Mouse (Mus musculus) right cerebral cortex, postnatal 36 days (tissue): ENCODE measurements at regions not wholly inside any gene's neighbourhood (a gene's known extent, or its start where the extent isn't known, plus 50 kb on each side); places are given as distances from the start of the nearest gene placed in this dataset.

Experiments
- DNase-seq, 2 experiments: peaks; one replicate each; pipeline ENCODE4 v3.0.0; 2022; ENCODE audit warnings: low spot score in 2 of 2, mixed read lengths in 1 of 2

DNA sequence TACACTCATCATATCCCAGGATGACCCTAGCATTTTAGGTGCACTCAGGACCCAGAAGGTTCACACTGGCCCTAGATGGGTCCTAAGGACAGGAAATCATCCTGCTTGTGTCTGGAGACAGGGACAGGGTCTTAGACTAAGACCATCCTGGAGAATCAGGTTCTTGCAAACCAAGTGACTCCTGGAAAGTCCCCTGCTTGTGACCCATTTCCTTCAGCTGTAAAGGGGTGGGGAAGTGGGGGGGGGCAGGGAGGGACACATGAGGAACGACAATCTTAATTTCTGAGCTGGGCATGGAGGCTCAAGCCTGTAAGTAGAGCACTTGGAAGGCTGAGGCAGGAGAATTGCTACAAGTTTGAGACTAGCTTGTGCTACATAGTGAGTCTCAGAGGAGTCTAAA is 88.2 kb upstream of the Haao start:
- DNase-seq, result no peak

- no peak for DNase-seq
Measured at GRCm38 (mm10) chr17:83935232-83935631, 87.5 kb upstream of the Haao start.

GRCm38 (mm10) chr17:83933743-83934142 is 86.0 kb upstream of the Haao start:
- no peak for DNase-seq

- no peak for DNase-seq
Measured at GRCm38 (mm10) chr17:83930401-83930800, 82.6 kb upstream of the Haao start.

- DNase-seq, result no peak
Measured at GRCm38 (mm10) chr17:83927749-83928387, 80.1 kb upstream of the Haao start.

DNA sequence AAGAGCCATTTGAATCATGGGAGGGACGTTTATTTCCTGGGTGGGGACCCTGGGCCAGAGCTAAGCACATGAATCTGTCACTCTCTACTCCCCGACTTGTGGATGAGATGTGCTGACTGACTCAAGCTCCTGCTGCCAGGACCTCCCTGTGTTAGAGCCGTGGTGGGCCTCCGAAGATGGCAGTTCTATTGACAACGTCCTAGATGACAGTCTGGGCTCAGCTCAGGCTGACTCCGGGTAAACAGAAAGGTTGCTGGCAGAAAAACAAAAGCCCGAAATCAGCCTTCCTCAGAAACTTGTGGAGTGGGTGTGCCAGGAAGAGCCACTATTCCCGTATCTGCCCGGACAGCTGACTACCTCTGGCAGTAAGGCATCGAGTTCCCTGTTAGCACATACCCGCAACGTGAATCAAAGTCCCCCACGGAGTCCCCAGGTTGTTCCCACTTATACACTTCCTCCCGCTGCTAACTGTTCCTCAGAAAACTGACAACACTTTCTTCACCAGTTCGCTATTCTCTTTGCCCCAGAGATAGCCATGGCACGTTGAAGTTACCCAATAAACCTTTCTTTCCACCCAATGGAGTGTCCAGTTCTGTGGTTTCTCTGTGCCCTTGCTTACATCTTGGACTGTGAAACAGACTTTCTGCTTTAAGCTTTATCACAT is 76.6 kb upstream of the Haao start:
- DNase-seq, result no peak

GRCm38 (mm10) chr17:83920894-83921293 is 73.1 kb upstream of the Haao start:
- DNase-seq, result no peak

- no peak for DNase-seq
Measured at GRCm38 (mm10) chr17:83920225-83920624, 72.5 kb upstream of the Haao start.

DNA sequence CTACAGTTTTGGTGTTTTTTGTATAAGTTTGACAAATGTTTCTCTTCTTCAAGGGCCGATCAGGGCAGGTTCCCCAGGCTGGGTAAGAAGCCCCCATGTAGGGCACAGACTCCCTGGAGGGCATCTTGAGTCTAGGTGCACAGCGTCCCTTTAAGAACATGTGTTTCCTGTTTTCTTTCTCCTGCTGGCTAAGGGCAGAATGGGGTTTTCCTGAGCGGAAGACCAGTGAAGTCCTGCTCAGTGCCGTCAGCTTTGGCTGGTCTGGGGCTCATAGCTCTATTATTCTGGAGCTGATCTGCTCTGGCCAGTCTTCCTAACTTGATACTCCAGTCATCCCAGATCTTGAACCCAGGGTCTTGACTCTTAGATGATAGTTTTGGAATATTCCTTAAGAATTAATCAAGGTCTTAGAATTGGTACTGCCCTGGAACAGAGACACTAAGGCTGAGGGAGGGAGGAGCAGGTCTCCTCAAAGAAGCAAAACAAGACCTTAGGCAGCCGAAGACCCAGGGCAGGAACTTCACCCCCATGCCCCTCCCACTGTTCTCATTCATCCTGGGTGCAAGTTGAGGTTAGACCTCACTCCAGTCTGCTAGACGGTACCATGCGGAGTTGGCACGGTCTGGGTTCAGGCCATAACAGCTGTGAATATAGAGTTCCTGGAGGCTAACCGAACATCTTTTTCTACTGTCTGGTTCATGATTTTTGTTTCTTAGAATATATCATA is 70.8 kb upstream of the Haao start:
- DNase-seq, result no peak

DNA sequence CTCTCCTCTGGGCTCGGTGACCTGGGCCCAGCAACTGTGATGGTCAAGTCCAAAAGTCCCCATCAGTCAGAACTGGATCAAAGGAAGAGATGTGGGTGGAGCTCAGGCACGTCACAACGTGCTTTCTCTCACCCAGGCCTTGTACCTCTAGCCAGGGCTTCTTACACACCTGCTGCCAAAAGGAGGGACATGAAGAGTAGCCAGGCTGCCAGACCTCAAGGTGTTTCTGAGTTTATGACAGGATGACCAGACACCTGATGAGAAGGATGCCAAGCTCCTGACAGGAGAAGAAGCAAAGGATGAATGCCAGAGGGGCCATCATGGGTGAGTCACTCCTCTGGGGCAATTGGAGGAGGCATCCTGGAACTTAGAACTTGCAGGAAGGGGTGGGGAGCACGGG is 70.0 kb upstream of the Haao start:
- DNase-seq, result no peak

DNA sequence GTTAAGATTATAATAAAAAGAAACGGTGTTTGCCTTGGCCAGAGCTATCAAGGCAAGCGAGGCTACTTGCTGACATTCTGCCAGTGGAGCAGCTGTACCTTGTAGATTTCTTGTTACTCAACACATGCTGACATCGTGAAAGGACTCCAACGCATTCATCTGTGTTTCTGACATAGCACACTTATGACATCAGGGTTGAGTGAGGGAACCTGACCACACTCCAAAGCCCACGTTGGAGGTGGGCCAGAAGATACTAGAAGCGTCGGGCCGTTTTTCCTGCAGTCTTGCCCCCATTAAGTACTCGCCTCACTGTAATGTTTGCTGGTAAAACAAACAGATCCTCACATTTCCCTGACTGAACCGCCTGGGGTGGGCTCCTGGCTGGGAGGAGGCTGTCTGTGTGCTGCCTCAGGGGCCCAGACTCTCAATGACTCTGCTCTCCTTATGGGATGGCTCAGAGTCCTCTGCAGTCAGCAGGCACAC is 69.0 kb upstream of the Haao start:
- DNase-seq, result no peak

DNA sequence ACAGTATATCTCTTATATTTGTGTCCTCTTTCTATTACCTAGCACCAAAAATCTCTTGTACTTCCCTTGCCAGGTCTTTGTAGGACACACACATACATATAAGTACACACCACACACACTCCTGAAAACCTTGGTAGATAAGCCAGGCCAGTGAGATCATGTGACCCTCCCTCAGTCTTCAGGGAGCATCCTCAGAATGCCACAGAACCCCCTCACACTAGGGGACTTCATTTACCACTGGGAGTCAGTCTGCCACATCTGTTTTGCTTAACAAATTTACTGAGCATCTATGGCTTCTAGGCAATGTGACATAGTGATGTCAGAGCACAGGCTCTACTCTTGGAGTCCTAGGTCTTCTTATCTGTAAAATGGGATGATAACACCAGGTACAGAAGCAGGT is 67.3 kb upstream of the Haao start:
- no peak for DNase-seq

DNA sequence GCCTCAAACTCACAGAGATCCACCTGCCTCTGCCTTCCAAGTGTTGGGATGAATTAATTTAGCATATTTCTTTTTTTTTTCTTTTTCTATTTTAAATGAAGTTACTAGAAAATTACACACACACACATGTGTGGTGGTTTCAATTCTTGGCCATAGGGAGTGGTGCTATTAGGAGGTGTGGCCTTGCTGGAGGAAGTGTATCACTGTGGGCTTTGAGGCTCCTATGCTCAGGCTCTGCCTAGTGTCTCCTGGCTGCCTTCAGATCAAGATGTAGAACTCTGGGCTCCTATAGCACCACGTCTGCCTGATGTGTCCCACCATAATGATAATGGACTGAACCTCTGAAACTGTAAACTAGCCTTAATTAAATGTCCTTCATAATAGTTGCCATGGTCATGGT is 66.8 kb upstream of the Haao start:
- no peak for DNase-seq

- no peak for DNase-seq
Measured at GRCm38 (mm10) chr17:83913711-83914415, 66.1 kb upstream of the Haao start.

GRCm38 (mm10) chr17:83912421-83912820 is 64.7 kb upstream of the Haao start:
- no peak for DNase-seq

- no peak for DNase-seq
Measured at GRCm38 (mm10) chr17:83908811-83909210, 61.0 kb upstream of the Haao start.

DNA sequence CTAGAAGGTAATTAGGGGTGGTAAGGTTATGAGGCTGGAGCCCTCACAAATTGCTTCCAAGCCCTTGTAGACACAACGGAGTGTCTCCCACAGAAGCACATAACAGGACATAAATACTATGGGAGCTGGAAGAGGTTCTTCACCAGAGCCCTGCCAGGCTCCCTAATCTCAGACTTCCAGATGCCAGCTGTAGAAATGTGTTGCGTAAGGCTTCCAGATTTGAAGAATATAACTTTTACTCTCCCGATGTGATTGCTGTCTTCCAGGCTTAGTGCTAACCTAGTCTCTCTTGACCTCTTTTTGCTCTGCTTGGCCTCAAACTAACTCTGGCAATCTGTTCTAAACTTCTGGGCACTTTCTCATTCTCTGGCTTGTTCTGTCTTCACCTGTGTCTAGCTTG is 59.8 kb upstream of the Haao start:
- no peak for DNase-seq

- DNase-seq, result no peak
Measured at GRCm38 (mm10) chr17:83906751-83907537, 59.2 kb upstream of the Haao start.

- DNase-seq, result peak; percentile 17 to 45
Measured at GRCm38 (mm10) chr17:83903467-83903866, 55.7 kb upstream of the Haao start.

- DNase-seq, result no peak
Measured at GRCm38 (mm10) chr17:83902523-83902922, 54.8 kb upstream of the Haao start.

DNA sequence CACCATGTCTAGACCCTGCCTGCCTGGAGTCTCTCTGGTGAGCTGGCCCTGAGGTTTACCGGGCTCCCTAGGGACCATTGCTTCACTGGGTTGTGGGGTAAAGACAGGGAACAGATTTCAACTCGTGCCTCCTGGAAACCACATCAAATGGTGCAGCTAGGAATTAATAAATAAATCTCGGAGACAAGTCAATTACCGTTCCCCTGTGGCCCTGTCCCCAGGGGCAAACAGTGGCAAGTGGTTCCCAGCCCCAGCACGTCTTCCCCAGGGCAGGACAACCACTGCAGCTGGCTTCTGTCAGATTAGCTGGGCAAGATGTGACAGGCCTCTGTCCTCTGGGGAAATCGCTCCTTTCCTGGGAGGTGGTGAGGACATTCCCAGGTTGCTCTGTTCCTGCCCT is 54.3 kb upstream of the Haao start:
- DNase-seq, result no peak
